Mouse (Mus musculus) CD8-positive naive resting alpha-beta T cell, adult 2 months (primary cell): Measurements from ENCODE around the gene Hlcs.
A peak's percentile ranks its signal among the peaks of the same experiment; 100 is the strongest.

ENCODE experiments used
- DNase-seq, 2 experiments: peaks; one replicate each; pipeline ENCODE4 v3.0.0; 2022; ENCODE audit warnings: low read depth in 2 of 2, low spot score in 2 of 2

Gene Hlcs

DNA sequence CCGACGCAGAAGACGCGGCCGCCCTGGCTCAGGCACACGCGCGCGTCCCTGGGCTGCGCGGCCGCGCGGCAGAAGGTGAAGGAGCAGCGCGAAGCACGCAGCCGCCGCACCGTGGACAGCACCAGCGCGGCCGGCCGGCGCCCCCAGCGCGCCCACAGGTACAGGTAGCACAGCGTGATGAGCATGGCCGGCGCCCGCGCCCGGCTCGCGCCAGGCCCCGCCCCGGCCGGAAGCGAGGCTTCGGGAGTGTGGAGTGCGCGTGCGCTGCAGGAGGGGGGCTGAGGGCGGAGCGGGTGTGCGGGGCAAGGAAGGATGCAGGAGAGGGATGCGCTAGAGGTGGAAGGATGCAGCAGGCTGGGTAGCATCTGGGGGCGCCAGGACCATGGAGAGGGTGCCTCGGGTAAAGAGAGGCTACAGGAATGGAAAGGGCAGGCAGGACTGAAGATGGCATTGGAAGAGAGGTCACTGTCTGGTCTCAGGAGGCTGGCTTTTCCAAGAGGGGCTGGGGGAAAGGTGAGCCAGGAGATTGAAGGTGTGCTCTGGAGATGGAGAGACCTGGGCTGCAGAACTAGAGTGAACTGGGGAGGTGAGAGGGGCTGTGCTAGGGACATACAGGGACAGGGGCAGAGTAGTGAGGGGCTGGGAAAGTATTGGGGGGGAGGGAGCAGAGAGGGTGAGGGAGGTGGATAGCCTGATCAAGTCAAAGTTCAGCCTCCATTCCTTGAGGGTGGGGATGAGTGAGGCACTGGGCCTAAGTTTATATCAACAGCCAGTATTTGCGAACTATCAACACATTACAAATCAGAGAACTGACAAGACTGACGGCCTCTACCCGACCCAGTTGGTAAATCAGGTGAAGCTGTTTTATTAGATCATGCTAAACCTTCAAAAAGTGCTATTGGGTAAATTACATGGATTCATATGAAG lies 23.0 kb downstream of the Hlcs start:
- DNase-seq: peak; percentile 63 to 71

DNA sequence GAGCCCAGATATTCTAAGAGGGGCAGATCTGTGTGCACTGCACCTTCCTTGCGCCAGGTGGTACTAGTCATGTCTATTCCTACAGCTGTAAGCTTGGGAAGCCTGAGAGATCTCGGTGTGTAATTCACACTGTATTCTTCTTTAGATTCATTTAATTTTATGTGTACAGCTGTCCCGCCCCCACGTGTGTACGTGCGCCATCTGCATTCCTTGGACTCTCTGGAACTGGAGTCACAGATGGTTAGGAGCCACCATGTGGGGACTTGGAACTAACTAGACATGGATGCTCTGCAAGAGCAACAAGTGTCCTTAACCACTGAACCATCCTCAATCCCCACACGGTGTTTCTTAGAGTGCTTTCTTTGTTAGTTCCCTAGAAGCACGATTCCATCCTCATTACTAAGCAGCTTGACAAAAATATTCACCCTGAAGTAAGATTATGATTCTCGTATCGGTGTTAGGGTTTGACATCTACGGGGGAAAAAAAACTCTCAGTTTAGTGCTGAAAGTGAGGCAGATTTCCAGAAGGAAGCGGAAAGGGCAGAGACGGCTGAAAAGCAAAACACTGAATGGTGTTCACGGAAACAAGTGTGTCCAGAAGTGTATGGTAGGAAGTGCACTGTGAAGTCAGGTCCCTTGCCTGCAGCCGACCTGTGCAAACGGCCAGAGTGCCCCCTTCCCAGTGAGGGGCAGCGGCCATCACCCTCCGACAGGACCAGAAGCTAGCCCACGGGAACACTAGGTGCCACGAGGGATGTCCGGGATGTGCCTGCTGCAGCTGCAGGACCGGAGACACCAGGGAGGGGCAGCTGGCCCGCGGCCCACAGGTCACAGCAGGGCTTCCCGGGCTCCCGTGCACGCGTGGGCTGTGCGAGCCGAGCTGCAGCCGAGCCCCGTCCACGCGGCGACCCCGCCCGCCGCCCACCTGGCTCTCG lies 24.0 kb downstream of the Hlcs start:
- peak in 1 of 2 experiments; percentile 21 for DNase-seq

DNA sequence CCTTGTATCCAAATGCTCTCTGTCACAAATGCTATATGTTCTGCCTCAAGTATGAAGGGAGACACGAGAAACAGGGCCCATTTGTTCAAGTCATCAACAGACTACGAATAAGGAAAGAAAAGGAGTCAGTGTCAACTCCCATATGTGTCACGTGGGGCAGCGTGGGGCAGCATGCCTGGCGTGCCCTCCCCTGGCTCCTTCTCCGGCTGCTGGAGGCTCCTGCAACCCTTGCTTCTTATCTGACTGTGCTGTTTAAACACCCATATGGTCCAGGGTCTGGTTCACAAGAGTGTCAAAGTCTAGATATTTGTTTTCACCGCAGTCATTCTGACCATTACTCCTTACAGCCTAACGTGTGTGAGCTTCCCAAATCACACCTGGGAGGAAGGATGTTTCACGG lies 25.5 kb downstream of the Hlcs start:
- no peak for DNase-seq

DNA sequence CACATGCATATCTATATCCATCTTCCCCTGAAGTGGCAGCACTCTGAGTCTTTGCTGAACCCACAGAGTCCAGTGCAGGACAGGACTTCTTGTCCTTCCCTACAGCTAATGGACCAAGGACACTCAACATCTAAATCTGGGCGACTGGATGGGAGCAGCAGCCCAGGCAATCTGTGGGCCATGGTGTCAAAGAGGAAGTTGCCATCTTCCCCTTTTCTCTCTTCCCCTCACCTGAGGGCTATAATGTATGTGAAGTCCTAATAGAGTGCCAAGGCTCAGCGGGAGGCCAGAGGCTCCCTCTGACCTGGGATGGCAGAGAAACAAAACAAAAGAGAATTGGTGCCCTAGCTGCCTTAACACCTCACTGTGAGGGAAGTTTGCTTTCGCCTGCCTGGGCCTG lies 29.4 kb downstream of the Hlcs start:
- DNase-seq: no peak

DNA sequence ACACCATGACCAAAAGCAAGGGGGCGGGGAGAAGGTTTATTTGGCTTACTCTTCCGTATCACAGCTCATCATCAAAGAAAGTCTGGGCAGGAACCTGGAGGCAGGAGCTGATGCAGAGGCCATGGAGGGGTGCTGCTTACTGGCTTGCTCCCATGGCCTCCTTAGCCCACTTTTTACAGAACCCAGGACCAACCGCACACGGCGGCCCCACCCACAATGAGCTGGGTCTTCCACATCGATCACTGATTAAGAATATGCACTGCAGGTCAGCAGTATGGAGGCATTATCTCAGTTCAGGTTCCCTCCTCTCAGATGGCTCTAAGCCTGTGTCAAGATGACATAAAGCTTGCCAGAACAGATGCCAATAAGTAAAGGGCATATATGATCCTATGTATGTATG lies 42.5 kb downstream of the Hlcs start:
- no peak for DNase-seq

DNA sequence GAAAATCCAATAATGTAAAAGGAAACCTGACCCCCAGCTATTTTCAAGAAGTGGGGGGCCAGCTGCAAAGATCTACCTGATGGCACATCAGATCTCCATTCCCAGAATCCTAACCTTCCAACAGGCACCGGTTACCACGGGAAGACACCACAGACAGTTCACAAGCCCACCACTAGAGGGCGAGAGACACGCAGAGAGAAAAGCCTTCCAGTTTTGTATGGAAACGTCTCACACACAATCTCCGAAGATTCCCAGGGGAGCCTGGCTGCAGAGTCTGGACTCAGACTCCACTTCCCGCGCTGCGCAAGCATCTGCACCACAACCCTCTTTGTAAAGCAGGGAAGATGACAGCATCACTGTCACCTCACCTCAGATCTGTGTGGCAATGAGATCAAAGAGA lies 43.7 kb downstream of the Hlcs start:
- DNase-seq: peak; percentile 63

DNA sequence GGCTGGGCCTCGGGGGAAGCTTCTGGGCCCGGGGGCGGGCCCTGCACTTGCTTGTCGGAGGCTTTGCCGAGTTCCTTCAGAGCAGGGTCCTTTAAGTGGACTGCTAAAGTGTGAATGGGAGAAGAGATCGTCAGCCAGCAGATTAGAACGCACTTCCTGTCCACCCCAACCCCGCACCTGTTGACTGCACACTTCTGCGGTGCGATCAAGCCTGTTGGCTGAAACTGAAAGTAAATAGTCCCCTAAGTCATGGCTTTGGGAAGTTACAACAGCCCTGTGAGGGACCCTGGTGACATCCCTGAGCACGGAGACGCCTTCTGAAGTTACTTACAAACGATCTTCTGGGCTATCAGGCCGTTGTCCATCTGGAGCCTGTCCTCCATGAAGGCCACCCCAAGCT lies 45.2 kb downstream of the Hlcs start:
- DNase-seq: no peak

DNA sequence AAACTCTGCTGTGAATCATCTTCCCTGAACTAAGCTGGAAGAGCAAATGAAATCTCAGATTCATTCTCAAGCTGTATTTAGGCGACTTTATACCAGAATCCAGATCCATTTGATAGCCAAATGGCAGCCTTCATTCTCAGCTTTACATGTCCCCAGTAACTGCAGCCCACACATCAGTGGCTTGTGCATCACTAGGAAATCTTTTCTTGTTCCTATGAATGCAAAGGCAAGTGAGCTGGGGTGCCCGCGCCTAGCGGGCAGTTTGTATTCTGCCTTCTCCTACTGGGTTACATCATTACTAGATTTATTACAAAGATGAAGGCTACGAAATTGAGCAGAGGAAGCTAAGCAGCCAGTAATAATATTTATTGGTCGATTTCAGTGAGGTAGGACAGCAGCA lies 48.8 kb downstream of the Hlcs start:
- no peak for DNase-seq

DNA sequence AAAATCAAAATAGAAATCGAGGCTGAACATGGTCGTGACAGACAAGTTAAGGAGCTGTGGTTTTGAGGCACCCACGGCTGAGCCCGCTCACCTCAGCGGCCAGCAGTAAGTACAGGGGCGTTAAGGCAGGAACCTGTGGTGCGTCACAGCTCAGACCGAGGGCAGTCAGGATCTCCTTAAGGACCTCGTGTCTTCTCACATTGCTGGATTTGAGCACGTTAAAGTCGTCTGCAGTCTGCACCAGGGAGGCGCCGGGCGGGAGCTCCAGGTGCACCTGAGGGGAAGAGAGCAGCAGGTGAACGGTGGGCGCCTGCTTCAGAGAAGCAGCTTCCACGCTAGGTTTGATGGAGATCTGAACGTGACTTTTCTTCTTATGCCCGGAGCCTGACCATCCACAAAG lies 50.9 kb downstream of the Hlcs start:
- no peak for DNase-seq

DNA sequence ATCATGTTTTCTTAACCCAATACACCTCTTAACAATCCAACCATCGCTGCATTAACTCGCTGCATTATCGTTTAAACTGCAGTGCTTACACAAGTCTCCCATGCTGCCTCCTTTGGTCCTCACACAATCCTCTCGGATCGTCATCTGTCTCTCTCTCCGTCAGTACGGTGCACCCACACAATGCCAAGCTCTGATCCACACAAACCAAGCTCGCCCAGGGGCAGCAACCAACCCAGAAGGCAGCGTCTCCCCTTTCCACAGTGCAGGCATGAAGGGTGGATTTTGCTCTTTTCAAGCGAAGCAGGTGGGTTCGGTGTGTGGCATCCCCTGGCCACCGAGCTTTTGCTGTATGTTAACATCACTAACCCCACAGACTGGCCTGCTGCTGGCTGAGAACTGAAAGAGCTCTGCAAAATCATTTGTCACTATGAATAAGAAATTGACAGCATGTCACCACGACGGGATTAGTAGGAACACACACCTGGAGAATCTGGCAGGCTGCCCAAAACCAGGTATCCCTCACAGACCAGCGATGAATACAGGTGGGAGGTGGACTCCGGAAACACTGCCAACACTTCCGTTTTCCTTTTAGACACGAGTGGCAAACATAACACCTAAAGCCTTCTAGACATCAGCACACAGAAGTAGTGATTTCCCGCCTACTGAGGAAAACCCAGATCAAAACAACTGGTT lies 52.3 kb downstream of the Hlcs start:
- DNase-seq: no peak

DNA sequence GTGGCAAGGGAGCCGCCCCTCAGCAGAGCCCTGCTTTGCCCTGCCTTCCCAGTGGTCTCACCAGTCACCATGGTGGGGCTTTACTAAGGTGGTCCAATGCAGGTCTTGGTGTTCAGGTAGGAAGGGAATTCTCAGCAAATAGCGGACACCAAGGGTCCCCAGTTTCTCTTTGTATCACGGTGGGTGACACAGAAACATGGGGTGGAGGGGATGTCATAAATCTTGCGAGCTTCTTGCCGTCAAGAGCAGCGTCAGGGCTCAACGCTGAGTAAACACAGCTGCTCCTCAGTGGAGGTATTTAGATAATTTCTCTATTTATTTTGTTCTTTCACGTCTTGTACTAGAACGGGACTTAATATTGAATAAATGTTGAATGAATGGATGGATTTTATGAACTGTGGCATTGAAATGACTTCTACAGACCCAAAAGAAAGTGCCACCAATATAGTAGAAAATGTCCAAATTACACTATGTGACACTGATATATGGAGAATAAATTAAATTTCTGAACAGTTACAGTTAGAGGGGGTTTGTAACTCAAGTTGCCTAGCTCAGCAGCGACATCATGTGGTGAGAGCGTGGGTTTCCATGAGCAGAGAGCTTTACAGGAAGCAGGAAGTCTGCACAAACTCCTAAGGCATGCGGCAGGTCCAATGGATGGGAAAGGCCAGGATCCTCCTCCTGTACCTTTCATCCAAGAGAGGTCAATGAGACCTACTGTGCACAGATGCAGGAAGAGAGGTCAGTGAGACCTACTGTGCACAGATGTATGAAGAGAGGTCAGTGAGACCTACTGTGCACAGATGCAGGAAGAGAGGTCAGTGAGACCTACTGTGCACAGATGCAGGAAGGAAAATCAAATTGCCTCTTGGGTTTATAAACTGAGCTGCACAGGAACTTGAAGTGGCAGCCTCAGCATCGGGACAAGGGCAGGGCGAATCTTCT lies 54.7 kb downstream of the Hlcs start:
- peak; percentile 67 to 80 for DNase-seq

DNA sequence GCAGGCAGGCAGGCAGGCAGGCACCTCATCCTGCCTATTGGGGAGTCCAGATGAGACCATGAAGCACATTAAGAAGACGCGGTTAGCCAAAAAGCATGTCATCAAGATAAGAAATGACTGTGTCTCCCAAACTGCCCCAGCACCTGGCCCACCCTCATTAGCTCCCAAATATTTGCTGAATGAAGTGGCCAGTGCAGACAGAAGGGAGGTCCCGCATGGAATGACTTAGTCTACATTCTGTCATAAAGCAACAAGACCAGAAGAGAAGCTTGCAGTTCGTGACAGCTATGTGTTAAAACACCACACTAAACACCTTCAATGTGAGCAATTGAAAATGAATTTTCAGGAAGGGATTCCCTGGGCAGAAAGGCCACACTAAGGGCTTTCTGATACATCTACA lies 57.8 kb downstream of the Hlcs start:
- DNase-seq: no peak

DNA sequence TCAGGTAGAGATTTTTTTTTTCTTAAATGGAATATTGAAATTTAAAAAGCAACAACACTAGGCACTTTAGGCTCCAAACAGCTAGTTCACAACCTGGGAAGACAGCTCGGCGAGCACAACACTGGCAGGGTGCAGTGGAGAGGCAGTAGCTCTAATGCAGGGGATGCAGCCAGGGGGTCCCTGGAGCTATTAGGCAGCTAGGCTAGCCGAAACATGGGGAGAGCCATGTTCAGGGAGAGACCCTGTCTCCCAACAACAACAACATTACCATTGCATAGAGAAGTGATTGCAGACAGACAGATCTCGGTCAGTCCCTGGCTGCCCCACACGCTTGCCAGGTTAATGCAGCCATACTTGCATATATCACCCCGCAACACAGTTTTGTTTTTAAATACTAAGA lies 58.3 kb downstream of the Hlcs start:
- no peak for DNase-seq

DNA sequence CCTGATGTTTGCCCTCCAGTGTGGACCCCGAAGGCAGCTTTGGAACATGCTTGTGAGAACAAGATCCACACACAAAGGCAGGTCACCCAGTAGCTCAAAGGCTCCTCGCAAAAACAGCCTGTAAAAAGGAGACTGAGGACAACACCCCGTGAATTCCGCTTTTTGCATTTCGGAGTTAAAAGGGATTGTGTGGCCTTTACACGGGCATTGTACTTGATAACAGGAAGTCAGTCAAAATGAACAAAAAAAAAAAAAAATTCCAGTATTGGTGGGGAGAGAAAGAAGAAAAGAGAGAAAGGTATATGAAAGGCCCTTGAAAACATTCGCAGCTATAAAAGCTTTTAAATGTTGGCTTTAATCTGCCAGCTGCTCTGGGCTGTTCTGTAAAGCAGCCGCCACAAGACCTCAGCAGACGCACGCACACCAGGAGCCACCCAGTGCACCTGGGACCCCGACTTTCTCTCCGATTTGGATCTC lies 58.9 kb downstream of the Hlcs start:
- peak; percentile 40 to 57 for DNase-seq

DNA sequence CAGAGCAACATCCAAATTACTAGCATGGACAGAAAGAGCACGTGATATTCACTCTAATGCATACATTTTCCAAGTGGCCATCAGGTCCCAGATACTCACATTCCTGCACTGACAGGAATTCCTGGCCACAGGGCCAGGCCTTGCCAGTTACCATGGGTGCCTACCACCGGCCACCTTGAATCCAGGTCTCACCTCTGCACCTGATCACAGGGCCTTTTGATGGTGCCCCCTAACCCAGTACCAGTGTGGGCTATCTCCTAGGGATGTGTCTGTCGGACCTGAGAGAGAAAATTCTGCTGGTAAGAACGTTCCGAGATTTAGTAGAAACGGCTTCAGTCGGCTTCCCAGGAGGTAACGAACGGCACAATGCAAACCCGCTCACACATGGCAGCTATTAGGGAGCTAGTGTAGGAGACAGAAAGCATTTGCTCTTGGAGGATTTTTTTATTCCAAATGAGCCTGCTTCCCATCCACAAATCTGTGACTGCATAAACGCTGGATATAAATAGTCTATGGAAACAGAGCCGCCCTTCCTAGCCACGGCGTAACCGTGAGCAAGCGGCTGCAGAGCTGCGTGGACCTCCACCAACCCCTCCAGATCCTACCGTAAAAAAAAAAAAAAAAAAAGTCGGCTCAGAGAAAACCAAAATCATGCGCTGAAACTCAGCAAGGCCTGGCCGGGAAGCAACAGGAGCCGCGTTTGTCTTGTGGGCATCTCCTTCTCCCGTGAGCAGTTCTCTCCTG lies 59.5 kb downstream of the Hlcs start:
- no peak for DNase-seq

DNA sequence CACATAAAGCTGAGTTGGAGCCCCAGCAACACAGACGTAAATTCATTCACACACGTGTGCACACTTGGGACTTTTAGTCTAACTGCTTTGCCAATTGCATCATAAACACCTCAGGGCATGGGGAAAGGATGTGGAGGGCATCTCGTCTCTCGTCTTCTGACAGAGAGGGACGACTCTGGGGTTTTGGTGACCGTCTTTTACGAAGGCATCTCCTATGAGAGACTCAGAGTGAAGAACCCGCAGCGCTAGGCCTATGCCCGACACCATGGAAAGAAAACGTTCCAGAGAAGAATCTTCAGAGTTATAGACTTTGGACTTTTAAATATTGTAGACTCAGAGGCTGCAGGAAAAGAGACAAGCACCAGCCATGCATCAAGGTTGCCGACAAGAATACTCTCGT lies 61.6 kb downstream of the Hlcs start:
- no peak for DNase-seq

DNA sequence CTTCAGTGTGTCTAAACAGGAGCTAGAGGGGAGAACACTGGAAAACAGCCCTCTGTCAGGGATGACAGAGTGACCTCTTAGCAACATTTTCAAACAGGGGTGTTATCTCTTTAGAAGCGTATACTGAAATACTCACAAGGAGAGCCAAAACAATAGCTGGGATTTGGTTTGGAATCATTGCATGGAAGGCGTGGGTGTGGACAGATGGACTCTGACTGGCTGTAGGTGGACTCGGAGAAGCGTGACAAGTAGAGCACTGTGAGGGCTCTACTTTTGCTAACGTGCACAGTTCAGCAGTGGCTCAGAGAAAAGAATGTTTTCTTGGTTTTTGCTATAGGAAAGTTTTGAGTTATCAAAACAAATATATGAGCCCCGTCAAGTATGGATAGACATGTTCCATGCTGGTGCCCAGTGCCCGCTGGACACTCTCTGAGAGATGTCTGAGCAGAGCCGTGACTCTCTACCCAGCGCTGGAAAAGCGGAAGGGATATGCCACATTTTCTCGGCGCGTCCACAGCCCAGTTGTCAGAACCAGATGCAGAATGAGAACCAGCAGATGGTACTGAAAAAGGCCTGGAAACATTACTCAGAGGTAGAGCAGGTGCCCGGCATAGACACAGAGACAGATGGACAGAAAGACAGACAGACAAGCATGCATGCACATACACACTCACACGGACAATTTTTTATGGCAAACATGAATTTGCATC lies 62.6 kb downstream of the Hlcs start:
- DNase-seq: no peak

DNA sequence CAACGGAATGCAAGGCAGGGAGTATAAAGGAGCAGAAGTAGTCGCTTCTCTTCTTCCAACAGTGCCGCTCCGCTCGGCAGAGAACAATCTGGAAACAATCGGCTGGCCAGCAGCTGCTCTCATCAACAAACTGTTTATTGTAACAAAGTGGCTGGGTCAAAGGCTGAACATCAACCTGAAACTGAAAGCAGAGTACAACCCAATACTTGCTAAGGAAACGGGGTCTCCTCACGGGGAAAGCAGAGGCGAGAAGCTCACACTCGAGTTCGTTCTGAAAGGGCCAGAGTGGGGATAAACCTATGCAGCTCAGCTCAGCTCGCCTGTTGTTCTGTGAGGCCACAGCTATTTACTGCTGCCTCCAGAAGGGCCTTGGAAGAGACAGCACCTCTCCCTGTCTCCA lies 63.2 kb downstream of the Hlcs start:
- DNase-seq: no peak

DNA sequence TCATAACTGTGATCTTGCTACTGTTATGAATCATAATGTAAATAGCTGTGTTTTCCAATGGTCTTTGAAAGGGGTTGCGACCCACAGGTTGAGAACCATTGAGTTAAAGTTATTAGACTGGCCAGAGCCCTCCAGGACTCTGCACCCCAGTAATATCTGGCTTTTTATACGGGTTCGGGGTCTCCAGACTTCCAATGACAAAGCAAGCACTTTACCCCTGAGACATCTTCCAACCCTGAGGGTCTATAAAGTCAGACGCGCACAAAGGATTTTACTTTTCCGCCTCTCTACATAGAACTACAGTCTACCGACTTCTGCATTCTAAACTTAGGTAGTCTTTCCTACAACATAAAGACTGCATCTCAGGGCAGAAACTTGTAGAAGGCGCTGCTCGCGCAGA lies 63.7 kb downstream of the Hlcs start:
- no peak for DNase-seq
